Mouse (Mus musculus): ENCODE results near the gene Odc1. TPM values are rescaled to one million over a fixed set of nuclear protein-coding genes. Genes with fewer than 3 reads are reported as not detected.
A peak's percentile ranks its signal among the peaks of the same experiment; 100 is the strongest.

Odc1 gene
- polyA plus RNA-seq, 1 experiment from 2014 or later: 296 TPM

DNA sequence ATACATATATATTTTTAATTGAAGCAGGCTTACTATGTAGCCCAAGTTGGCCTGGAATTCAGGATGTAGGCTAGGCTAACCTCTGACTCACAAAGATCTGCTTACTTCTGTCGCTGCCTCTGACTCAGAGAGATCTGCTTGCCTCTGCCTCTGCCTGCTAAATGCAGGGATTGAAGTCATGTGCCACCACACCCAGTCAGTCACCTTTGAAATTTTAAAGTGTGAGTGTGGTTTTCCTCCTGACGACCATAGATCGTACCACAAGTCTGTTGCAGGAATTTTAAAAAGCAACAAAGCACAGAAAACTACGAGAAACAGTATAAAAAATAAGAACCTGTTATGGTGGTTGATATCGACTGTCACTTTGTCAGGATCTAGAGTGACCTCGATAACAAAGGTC is 33.6 kb upstream of the Odc1 start:
- no peaks in the 10 kb centered on the region for H3K36me3 ChIP-seq (ENCODE audit: control insufficient read depth, insufficient read depth, low read length)
- H3K4me3 ChIP-seq (ENCODE audit: low read length): no peak overlapping the region
- no peak overlapping the region for H3K9ac ChIP-seq (ENCODE audit: low read depth, low read length)
- no peaks in the 10 kb centered on the region for H3K27me3 ChIP-seq (ENCODE audit: control insufficient read depth, insufficient read depth, low read length)
- no peak overlapping the region for H3K4me2 ChIP-seq (replicated peaks; ENCODE audit: low read depth, low read length)
- no peaks in the 10 kb centered on the region for H3K9me3 ChIP-seq (ENCODE audit: control insufficient read depth, low read length)
- H3K27ac ChIP-seq (ENCODE audit: low read depth, low read length): no peak overlapping the region
- H3K4me1 ChIP-seq (ENCODE audit: control insufficient read depth, insufficient read depth, low read length): 0 out of 2 replicates have a peak, but pooled peaks cover 5% of the 10 kb centered on the region
- WGBS: 87% methylated on average over 6 of the region's 6 CpGs
- no peak for ATAC-seq (ENCODE audit: low FRiP score, low TSS enrichment)

DNA sequence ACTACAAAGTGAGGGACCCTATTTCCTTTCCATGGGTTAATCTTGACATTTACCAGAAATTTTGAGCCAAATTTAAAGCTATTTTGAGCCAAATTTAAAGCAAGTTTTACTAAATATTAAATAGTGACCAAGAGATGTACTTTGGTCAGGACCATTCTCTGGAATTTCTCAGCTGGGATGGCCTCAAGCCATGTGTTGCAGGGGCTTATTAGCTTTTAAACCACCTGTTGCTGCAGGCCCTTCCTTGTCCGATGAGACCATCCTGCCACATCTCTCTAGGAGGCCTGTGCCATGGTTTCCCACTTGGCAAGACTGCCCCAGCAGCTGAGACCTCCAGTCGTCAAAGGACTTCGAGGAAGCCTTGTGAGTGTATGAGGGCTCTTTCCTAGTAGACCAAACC is 15.4 kb upstream of the Odc1 start:
- H3K4me3 ChIP-seq (ENCODE audit: low read length): no peak overlapping the region
- H3K9me3 ChIP-seq (ENCODE audit: control insufficient read depth, low read length): no peaks in the 10 kb centered on the region
- no peaks in the 10 kb centered on the region for H3K27me3 ChIP-seq (ENCODE audit: control insufficient read depth, insufficient read depth, low read length)
- H3K4me2 ChIP-seq (replicated peaks; ENCODE audit: low read depth, low read length): no peak overlapping the region
- H3K27ac ChIP-seq (ENCODE audit: low read depth, low read length): no peak overlapping the region
- no peaks in the 10 kb centered on the region for H3K36me3 ChIP-seq (ENCODE audit: control insufficient read depth, insufficient read depth, low read length)
- 80% methylated on average over 3 of the region's 3 CpGs for WGBS
- H3K9ac ChIP-seq (ENCODE audit: low read depth, low read length): no peak overlapping the region
- no peak for ATAC-seq (ENCODE audit: low FRiP score, low TSS enrichment)
- no peaks in the 10 kb centered on the region for H3K4me1 ChIP-seq (ENCODE audit: control insufficient read depth, insufficient read depth, low read length)

- H3K9ac ChIP-seq (ENCODE audit: low read depth, low read length): no peak overlapping the region
- H3K27me3 ChIP-seq (ENCODE audit: control insufficient read depth, insufficient read depth, low read length): no peaks in the 10 kb centered on the region
- no peak overlapping the region for H3K27ac ChIP-seq (ENCODE audit: low read depth, low read length)
- WGBS: 78% methylated on average over 6 of the region's 6 CpGs
- no peak overlapping the region for H3K4me2 ChIP-seq (replicated peaks; ENCODE audit: low read depth, low read length)
- H3K9me3 ChIP-seq (ENCODE audit: control insufficient read depth, low read length): no peaks in the 10 kb centered on the region
- H3K4me1 ChIP-seq (ENCODE audit: control insufficient read depth, insufficient read depth, low read length): no peaks in the 10 kb centered on the region
- H3K36me3 ChIP-seq (ENCODE audit: control insufficient read depth, insufficient read depth, low read length): no peaks in the 10 kb centered on the region
- no peak overlapping the region for H3K4me3 ChIP-seq (ENCODE audit: low read length)
- no peak for ATAC-seq (ENCODE audit: low FRiP score, low TSS enrichment)
Observed at GRCm38 (mm10) chr12:17529726-17530125, 14.9 kb upstream of the Odc1 start.

GRCm38 (mm10) chr12:17530825-17531224 is 13.8 kb upstream of the Odc1 start:
- Histone ChIP-seq H3K4me1 (ENCODE audit: control insufficient read depth, insufficient read depth, low read length) (no peaks in the 10 kb centered on the region), H3K27me3 (ENCODE audit: control insufficient read depth, insufficient read depth, low read length) (no peaks in the 10 kb centered on the region), H3K9me3 (ENCODE audit: control insufficient read depth, low read length) (no peaks in the 10 kb centered on the region), H3K4me3 (ENCODE audit: low read length) (no peak overlapping the region), H3K27ac (ENCODE audit: low read depth, low read length) (no peak overlapping the region), H3K9ac (ENCODE audit: low read depth, low read length) (no peak overlapping the region), H3K36me3 (ENCODE audit: control insufficient read depth, insufficient read depth, low read length) (no peaks in the 10 kb centered on the region), H3K4me2 (replicated peaks; ENCODE audit: low read depth, low read length) (no peak overlapping the region)
- ATAC-seq (ENCODE audit: low FRiP score, low TSS enrichment): no peak
- 76% methylated on average over 4 of the region's 4 CpGs for WGBS

- 95% methylated on average over 3 of the region's 3 CpGs for whole genome bisulfite sequencing
- H3K9ac ChIP-seq (ENCODE audit: low read depth, low read length): no peak overlapping the region
- no peak for ATAC-seq (ENCODE audit: low FRiP score, low TSS enrichment)
Observed at GRCm38 (mm10) chr12:17536222-17536621, 8.4 kb upstream of the Odc1 start.

GRCm38 (mm10) chr12:17537147-17537546 is 7.4 kb upstream of the Odc1 start:
- H3K4me2 ChIP-seq (replicated peaks; ENCODE audit: low read depth, low read length): no peak overlapping the region
- H3K4me1 ChIP-seq (ENCODE audit: control insufficient read depth, insufficient read depth, low read length): no peaks in the 10 kb centered on the region
- WGBS: 84% methylated on average over 3 of the region's 3 CpGs
- no peaks in the 10 kb centered on the region for H3K27me3 ChIP-seq (ENCODE audit: control insufficient read depth, insufficient read depth, low read length)
- H3K4me3 ChIP-seq (ENCODE audit: low read length): no peak overlapping the region
- no peak overlapping the region for H3K27ac ChIP-seq (ENCODE audit: low read depth, low read length)
- no peak for ATAC-seq (ENCODE audit: low FRiP score, low TSS enrichment)
- no peaks in the 10 kb centered on the region for H3K9me3 ChIP-seq (ENCODE audit: control insufficient read depth, low read length)
- H3K36me3 ChIP-seq (ENCODE audit: control insufficient read depth, insufficient read depth, low read length): no peaks in the 10 kb centered on the region
- no peak overlapping the region for H3K9ac ChIP-seq (ENCODE audit: low read depth, low read length)

More at GRCm38 (mm10) chr12:17536222-17536621, 8.4 kb upstream of the Odc1 start:
- Histone ChIP-seq H3K4me2 (replicated peaks; ENCODE audit: low read depth, low read length) (no peak overlapping the region), H3K27ac (ENCODE audit: low read depth, low read length) (no peak overlapping the region), H3K4me3 (ENCODE audit: low read length) (no peak overlapping the region), H3K27me3 (ENCODE audit: control insufficient read depth, insufficient read depth, low read length) (no peaks in the 10 kb centered on the region), H3K9me3 (ENCODE audit: control insufficient read depth, low read length) (no peaks in the 10 kb centered on the region), H3K4me1 (ENCODE audit: control insufficient read depth, insufficient read depth, low read length) (no peaks in the 10 kb centered on the region), H3K36me3 (ENCODE audit: control insufficient read depth, insufficient read depth, low read length) (no peaks in the 10 kb centered on the region)

DNA sequence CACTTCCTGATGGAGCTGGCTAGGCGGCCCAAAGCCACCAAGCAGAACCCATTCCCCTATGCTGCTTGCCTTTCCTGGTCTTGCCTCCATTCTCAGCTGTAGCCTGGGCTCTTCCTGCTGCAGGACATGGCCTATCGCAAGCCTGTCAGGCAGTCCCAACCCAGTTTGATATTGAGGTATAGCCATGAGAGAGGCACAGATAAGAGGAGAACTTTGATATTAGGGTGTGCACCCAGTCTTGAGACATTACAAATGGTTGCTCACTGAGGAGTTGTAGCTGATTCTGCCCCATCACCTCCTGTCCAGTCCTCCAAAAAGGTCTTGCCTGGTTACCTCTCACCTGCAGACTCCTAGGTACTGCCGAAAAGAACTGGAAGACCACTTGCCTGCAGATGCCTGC is 6.5 kb upstream of the Odc1 start:
- Histone ChIP-seq H3K4me2 (replicated peaks; ENCODE audit: low read depth, low read length) (no peak overlapping the region), H3K4me3 (ENCODE audit: low read length) (no peak overlapping the region), H3K36me3 (ENCODE audit: control insufficient read depth, insufficient read depth, low read length) (no peaks in the 10 kb centered on the region), H3K27ac (ENCODE audit: low read depth, low read length) (no peak overlapping the region), H3K9me3 (ENCODE audit: control insufficient read depth, low read length) (no peaks in the 10 kb centered on the region), H3K9ac (ENCODE audit: low read depth, low read length) (no peak overlapping the region), H3K27me3 (ENCODE audit: control insufficient read depth, insufficient read depth, low read length) (no peaks in the 10 kb centered on the region), H3K4me1 (ENCODE audit: control insufficient read depth, insufficient read depth, low read length) (no peaks in the 10 kb centered on the region)
- ATAC-seq (ENCODE audit: low FRiP score, low TSS enrichment): 0 out of 2 replicates have a peak, but pooled peaks have one; percentile 26
- 88% methylated on average over 3 of the region's 3 CpGs for WGBS

- no peak overlapping the region for H3K4me3 ChIP-seq (ENCODE audit: low read length)
Observed at GRCm38 (mm10) chr12:17539041-17539440, 5.6 kb upstream of the Odc1 start.

DNA sequence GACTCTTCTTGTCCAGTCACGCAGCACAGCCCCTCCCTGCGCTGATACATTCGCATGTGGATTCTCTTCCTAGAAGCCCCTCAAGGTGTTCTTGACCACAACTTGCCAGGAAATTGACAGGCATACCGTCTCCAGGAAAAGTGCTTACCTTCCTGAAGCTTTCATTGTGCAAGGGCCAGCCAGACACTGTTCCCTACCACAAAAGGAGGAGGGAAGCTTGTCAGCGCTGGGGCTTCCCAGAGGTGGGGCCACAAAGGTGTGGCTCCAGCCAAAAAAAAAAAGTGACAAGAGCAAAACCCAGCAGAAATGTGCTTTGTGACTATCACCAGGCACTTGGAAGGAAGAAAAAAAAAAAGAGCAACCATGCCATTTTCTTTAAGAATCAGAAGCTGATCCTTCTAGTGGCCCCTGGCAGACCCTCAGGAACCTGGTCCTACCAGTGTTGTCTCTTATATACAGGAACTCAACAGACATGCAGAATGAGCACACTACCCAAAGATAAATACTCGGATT is 4.5 kb upstream of the Odc1 start:
- Histone ChIP-seq H3K9me3 (ENCODE audit: control insufficient read depth, low read length) (no peaks in the 10 kb centered on the region), H3K4me2 (replicated peaks; ENCODE audit: low read depth, low read length) (no peak overlapping the region), H3K27me3 (ENCODE audit: control insufficient read depth, insufficient read depth, low read length) (no peaks in the 10 kb centered on the region), H3K4me3 (ENCODE audit: low read length) (no peak overlapping the region), H3K4me1 (ENCODE audit: control insufficient read depth, insufficient read depth, low read length) (0 out of 2 replicates have a peak, but pooled peaks cover 4% of the 10 kb centered on the region), H3K9ac (ENCODE audit: low read depth, low read length) (no peak overlapping the region), H3K36me3 (ENCODE audit: control insufficient read depth, insufficient read depth, low read length) (no peaks in the 10 kb centered on the region), H3K27ac (ENCODE audit: low read depth, low read length) (no peak overlapping the region)
- WGBS: 84% methylated on average over 6 of the region's 6 CpGs
- ATAC-seq (ENCODE audit: low FRiP score, low TSS enrichment): no peak

More at GRCm38 (mm10) chr12:17539041-17539440, 5.6 kb upstream of the Odc1 start:
- 0 out of 2 replicates have a peak, but pooled peaks cover 3% of the 10 kb centered on the region for H3K4me1 ChIP-seq (ENCODE audit: control insufficient read depth, insufficient read depth, low read length)
- no peaks in the 10 kb centered on the region for H3K36me3 ChIP-seq (ENCODE audit: control insufficient read depth, insufficient read depth, low read length)
- no peak overlapping the region for H3K4me2 ChIP-seq (replicated peaks; ENCODE audit: low read depth, low read length)
- WGBS: 65% methylated on average over 6 of the region's 6 CpGs
- H3K9ac ChIP-seq (ENCODE audit: low read depth, low read length): no peak overlapping the region
- H3K27ac ChIP-seq (ENCODE audit: low read depth, low read length): no peak overlapping the region
- no peaks in the 10 kb centered on the region for H3K9me3 ChIP-seq (ENCODE audit: control insufficient read depth, low read length)
- H3K27me3 ChIP-seq (ENCODE audit: control insufficient read depth, insufficient read depth, low read length): no peaks in the 10 kb centered on the region
- ATAC-seq (ENCODE audit: low FRiP score, low TSS enrichment): no peak

Measured in kidney, embryonic 14.5 days (tissue).